Mouse (Mus musculus) kidney, postnatal 0 days (tissue): ENCODE results near the gene Aven. TPM values are rescaled to one million over a fixed set of nuclear protein-coding genes. Genes with fewer than 3 reads are reported as not detected.
A peak's percentile ranks its signal among the peaks of the same experiment; 100 is the strongest.

Source experiments
- ATAC-seq: fragments of 200-750 bp; cut with Nextera tagmentation; replicated peaks from 2 replicates; pipeline ENCODE4 v1.8.0; 2017; ENCODE audit warnings: low read depth, moderate number of reproducible peaks, moderate TSS enrichment, moderate library complexity; ENCODE audit not compliant: low FRiP score
- DNase-seq: peaks from one replicate; pipeline ENCODE4 v3.0.0-alpha.2; 2016; ENCODE audit warnings: low spot score
- H3K27ac ChIP-seq: fragments of 300-500 bp; sonication (generic); 2 replicates; pipeline ENCODE4 v1.5.1; 2014; ENCODE audit warnings: mild to moderate bottlenecking
- H3K27me3 ChIP-seq: fragments of 300-500 bp; sonication (generic); 2 replicates; pipeline ENCODE4 v1.6.1; 2014; ENCODE audit warnings: low read length, mixed read lengths; ENCODE audit not compliant: insufficient read depth
- H3K36me3 ChIP-seq: fragments of 300-500 bp; sonication (generic); 2 replicates; pipeline ENCODE4 v1.6.1; 2014; ENCODE audit warnings: low read length, mixed read lengths; ENCODE audit not compliant: insufficient read depth
- H3K4me1 ChIP-seq: fragments of 300-500 bp; sonication (generic); replicated peaks from 2 replicates; pipeline ENCODE4 v1.6.1; 2014; ENCODE audit warnings: antibody characterized with exemption, low read length, mixed read lengths; ENCODE audit not compliant: insufficient read depth
- H3K4me2 ChIP-seq: fragments of 300-500 bp; sonication (generic); 2 replicates; pipeline ENCODE4 v1.6.1; 2014; ENCODE audit warnings: mild to moderate bottlenecking, low read length, moderate library complexity, mixed read lengths
- H3K4me3 ChIP-seq: fragments of 300-500 bp; sonication (generic); replicated peaks from 2 replicates; pipeline ENCODE4 v1.5.1; 2014; ENCODE audit warnings: low read depth, low read length
- H3K9ac ChIP-seq: fragments of 300-500 bp; sonication (generic); 2 replicates; pipeline ENCODE4 v1.6.1; 2014; ENCODE audit warnings: low read depth, low read length
- H3K9me3 ChIP-seq: fragments of 300-500 bp; sonication (generic); replicated peaks from 2 replicates; pipeline ENCODE4 v1.6.1; 2016; ENCODE audit warnings: low read length, inconsistent platforms, mixed read lengths
- CTCF ChIP-seq: IDR thresholded peaks from 2 replicates; pipeline ENCODE4 v1.5.1; 2016; ENCODE audit warnings: antibody characterized with exemption, low read depth, mild to moderate bottlenecking, moderate library complexity
- WGBS: fragments of 180-500 bp; shearing (Covaris S2); extraction: QIAGEN DNeasy Blood & Tissue Kit; methylation state at CpG from one replicate; pipeline ENCODE4 v1.1.7; 2014; 5-methylcytosine and 5-hydroxymethylcytosine counted together
- polyA plus RNA-seq: library from polyadenylated mRNA; unstranded; fragments of >200 nt; fragmentation: Nextera tagmentation; extraction: Ambion mirVana; gene quantifications from 2 replicates; pipeline ENCODE4 v1.2.1, GENCODE M21; 2015

The Aven gene
- polyA plus RNA-seq, 1 experiment from 2014 or later: 6.2 TPM

GRCm38 (mm10) chr2:112484886-112485285 lies 7.9 kb upstream of the Aven start:
- ATAC-seq: peak; percentile 62; the same call in 1 of the 2 replicates
- Histone ChIP-seq H3K27me3 (no peaks in the 10 kb centered on the region), H3K27ac (no peak overlapping the region), H3K4me2 (no peak overlapping the region), H3K4me1 (no peaks in the 10 kb centered on the region), H3K36me3 (no peaks in the 10 kb centered on the region), H3K4me3 (no peak overlapping the region), H3K9ac (no peak overlapping the region), H3K9me3 (no peaks in the 10 kb centered on the region)
- no peak for DNase-seq
- WGBS: 78% methylated on average over 2 of the region's 2 CpGs
- TF ChIP-seq CTCF: no peak

GRCm38 (mm10) chr2:112490483-112491196 lies 2.1 kb upstream of the Aven start:
- WGBS: 57% methylated on average over 11 of the region's 11 CpGs
- no peak overlapping the region for H3K4me2 ChIP-seq
- H3K9ac ChIP-seq: no peak overlapping the region
- no peak for DNase-seq
- no peaks in the 10 kb centered on the region for H3K27me3 ChIP-seq
- H3K36me3 ChIP-seq: no peaks in the 10 kb centered on the region
- no peak overlapping the region for H3K4me3 ChIP-seq
- ATAC-seq: no peak
- H3K27ac ChIP-seq: no peak overlapping the region
- 0 out of 2 replicates have a peak, but pooled peaks cover 5% of the 10 kb centered on the region for H3K4me1 ChIP-seq
- no peaks in the 10 kb centered on the region for H3K9me3 ChIP-seq
- no peak for TF ChIP-seq CTCF

- no peak for ATAC-seq
- DNase-seq: no peak
- no peak overlapping the region for H3K27ac ChIP-seq
Measured at GRCm38 (mm10) chr2:112491629-112492028, 1.1 kb upstream of the Aven start.

DNA sequence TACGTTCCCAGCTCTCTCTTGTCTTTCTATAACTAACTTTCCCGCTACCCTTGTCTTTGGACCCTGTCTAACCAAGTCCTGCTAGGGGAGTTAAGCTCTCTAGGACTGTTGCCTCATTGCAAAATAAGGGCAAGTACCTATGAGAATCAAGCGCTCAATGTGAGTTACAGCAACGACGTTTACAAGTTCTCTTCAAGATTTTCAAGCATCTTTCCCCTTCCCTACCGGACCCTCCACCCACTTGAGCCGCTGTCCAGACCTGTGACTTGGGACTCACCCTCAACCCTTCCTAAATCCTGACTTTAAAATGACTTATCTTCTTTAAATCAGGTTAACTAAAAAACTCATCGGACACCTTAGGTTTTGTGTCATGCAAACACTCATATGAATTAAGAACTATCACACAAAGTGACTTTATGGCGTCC lies 321 bp upstream of the Aven start:
- no peak for ATAC-seq
- peak; percentile 59 for DNase-seq
- 7% methylated on average over 9 of the region's 9 CpGs for WGBS

More at GRCm38 (mm10) chr2:112491629-112492028, 1.1 kb upstream of the Aven start:
- Histone ChIP-seq H3K27me3 (no peaks in the 10 kb centered on the region), H3K36me3 (no peaks in the 10 kb centered on the region), H3K4me3 (no peak overlapping the region), H3K9me3 (no peaks in the 10 kb centered on the region), H3K4me2 (no peak overlapping the region), H3K9ac (0 out of 2 replicates have a peak overlapping the region, but pooled peaks have one; percentile 99), H3K4me1 (0 out of 2 replicates have a peak, but pooled peaks cover 5% of the 10 kb centered on the region)
- WGBS: 73% methylated on average over 5 of the region's 5 CpGs
- TF ChIP-seq CTCF: no peak

GRCm38 (mm10) chr2:112493539-112494260 lies 936 bp downstream of the Aven start:
- Histone ChIP-seq H3K4me1 (0 out of 2 replicates have a peak, but pooled peaks cover 5% of the 10 kb centered on the region), H3K27ac (peak overlapping the region; percentile 99), H3K9me3 (no peaks in the 10 kb centered on the region), H3K4me3 (peak overlapping the region; percentile 78), H3K27me3 (no peaks in the 10 kb centered on the region), H3K4me2 (peak overlapping the region; percentile 84), H3K36me3 (no peaks in the 10 kb centered on the region), H3K9ac (peak overlapping the region; percentile 99)
- no peak for TF ChIP-seq CTCF
- WGBS: 40% methylated on average over 11 of the region's 11 CpGs
- DNase-seq: peak; percentile 22
- no peak for ATAC-seq

More for the DNA sequence above, 321 bp upstream of the Aven start:
- H3K4me1 ChIP-seq: 0 out of 2 replicates have a peak, but pooled peaks cover 5% of the 10 kb centered on the region
- TF ChIP-seq CTCF: no peak
- no peaks in the 10 kb centered on the region for H3K9me3 ChIP-seq
- H3K27me3 ChIP-seq: no peaks in the 10 kb centered on the region
- peak overlapping the region; percentile 99 for H3K27ac ChIP-seq
- peak overlapping the region; percentile 84 for H3K4me2 ChIP-seq
- peak overlapping the region; percentile 78 for H3K4me3 ChIP-seq
- H3K9ac ChIP-seq: peak overlapping the region; percentile 99
- H3K36me3 ChIP-seq: no peaks in the 10 kb centered on the region

- Histone ChIP-seq H3K4me1 (no peaks in the 10 kb centered on the region), H3K27ac (no peak overlapping the region), H3K27me3 (no peaks in the 10 kb centered on the region), H3K4me3 (no peak overlapping the region), H3K9ac (no peak overlapping the region), H3K9me3 (no peaks in the 10 kb centered on the region), H3K36me3 (no peaks in the 10 kb centered on the region), H3K4me2 (no peak overlapping the region)
- WGBS: 48% methylated on average over 7 of the region's 7 CpGs
- no peak for ATAC-seq
- no peak for DNase-seq
- TF ChIP-seq CTCF: no peak
Measured at GRCm38 (mm10) chr2:112497851-112498250, 5.1 kb downstream of the Aven start.
